Mouse (Mus musculus): ENCODE data around the gene Spats2. TPM values are rescaled to one million over a fixed set of nuclear protein-coding genes. Genes with fewer than 3 reads are reported as not detected.
"Not testable (repeated sequence)": the region's sequence is repeated elsewhere in the genome, so short reads cannot be mapped to it uniquely, and the experiment has no call there.

Spats2 gene
- polyA plus RNA-seq, 1 experiment from 2014 or later = 68.5 TPM

GRCm38 (mm10) chr15:99252381-99253174, 126.9 kb downstream of the Spats2 start:
- ATAC-seq (replicated peaks; ENCODE audit: insufficient number of reproducible peaks, low FRiP score, low TSS enrichment, low read depth) (peak; percentile 19; the same call in 1 of the 2 replicates), DNase-seq (ENCODE audit: low spot score) (no peak)
- Histone ChIP-seq H3K9me3 (replicated peaks; ENCODE audit: control insufficient read depth, low read length) (no peaks in the 10 kb centered on the region), H3K4me1 (ENCODE audit: control insufficient read depth, insufficient read depth, low read length) (no peaks in the 10 kb centered on the region; the same call in 1 of the 2 replicates), H3K27ac (replicated peaks; ENCODE audit: low read depth, low read length) (peak overlapping the region; percentile 92), H3K4me2 (ENCODE audit: low read depth, low read length) (peak overlapping the region; percentile 81), H3K27me3 (ENCODE audit: control insufficient read depth, insufficient read depth, low read length) (no peaks in the 10 kb centered on the region), H3K9ac (replicated peaks; ENCODE audit: low read length) (peak overlapping the region; percentile 64), H3K4me3 (ENCODE audit: low read depth, low read length) (peak overlapping the region; percentile 55), H3K36me3 (replicated peaks; ENCODE audit: control insufficient read depth, insufficient read depth, low read depth, low read length) (no peaks in the 10 kb centered on the region)
- 4% methylated on average over 22 of the region's 22 CpGs for WGBS

DNA sequence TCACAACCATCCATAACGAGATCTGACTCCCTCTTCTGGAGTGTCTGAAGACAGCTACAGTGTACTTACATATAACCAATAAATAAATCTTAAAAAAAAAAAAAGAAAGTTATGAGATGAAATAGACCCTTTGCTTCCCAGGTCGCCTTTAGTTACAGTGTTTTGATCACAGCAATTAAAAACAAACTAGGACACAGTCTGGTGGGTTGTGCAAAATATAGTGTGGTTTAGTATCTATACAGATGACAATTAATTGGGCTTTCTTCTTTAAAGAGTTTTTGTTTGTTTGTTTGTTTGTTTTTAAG, 127.4 kb downstream of the Spats2 start:
- 33% methylated on average over 2 of the region's 2 CpGs for WGBS
- not testable (repeated sequence) for H3K4me2 ChIP-seq (ENCODE audit: low read depth, low read length); H3K9me3 ChIP-seq (replicated peaks; ENCODE audit: control insufficient read depth, low read length); H3K27me3 ChIP-seq (ENCODE audit: control insufficient read depth, insufficient read depth, low read length); ATAC-seq (replicated peaks; ENCODE audit: insufficient number of reproducible peaks, low FRiP score, low TSS enrichment, low read depth); H3K4me3 ChIP-seq (ENCODE audit: low read depth, low read length); H3K9ac ChIP-seq (replicated peaks; ENCODE audit: low read length); H3K4me1 ChIP-seq (ENCODE audit: control insufficient read depth, insufficient read depth, low read length); DNase-seq (ENCODE audit: low spot score); H3K36me3 ChIP-seq (replicated peaks; ENCODE audit: control insufficient read depth, insufficient read depth, low read depth, low read length)
- H3K27ac ChIP-seq (replicated peaks; ENCODE audit: low read depth, low read length) = peak overlapping the region; percentile 92; the same call in 1 of the 2 replicates

DNA sequence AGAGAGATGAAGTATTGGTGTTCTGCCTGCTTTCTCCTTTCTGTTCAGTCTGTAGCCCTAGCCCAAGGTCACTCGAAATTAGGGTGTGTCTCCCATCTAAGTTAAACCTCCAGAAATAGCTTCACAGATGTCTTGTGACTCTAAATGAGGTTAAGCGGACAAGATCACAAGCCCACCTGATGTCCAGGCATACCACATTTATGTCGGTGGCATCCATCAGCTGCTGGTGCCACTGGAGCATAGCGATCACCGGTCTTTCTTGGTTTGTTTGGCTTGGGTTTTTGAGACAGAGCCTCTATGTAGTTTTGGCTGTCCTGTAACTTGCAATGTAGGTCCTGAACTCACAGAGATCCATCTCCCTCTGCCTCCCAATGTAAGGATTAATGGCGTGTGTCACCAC, 128.1 kb downstream of the Spats2 start:
- Histone ChIP-seq H3K9me3 (replicated peaks; ENCODE audit: control insufficient read depth, low read length) (no peaks in the 10 kb centered on the region), H3K4me1 (ENCODE audit: control insufficient read depth, insufficient read depth, low read length) (no peaks in the 10 kb centered on the region; the same call in 1 of the 2 replicates), H3K9ac (replicated peaks; ENCODE audit: low read length) (no peak overlapping the region), H3K4me2 (ENCODE audit: low read depth, low read length) (no peak overlapping the region), H3K4me3 (ENCODE audit: low read depth, low read length) (no peak overlapping the region), H3K27me3 (ENCODE audit: control insufficient read depth, insufficient read depth, low read length) (no peaks in the 10 kb centered on the region), H3K36me3 (replicated peaks; ENCODE audit: control insufficient read depth, insufficient read depth, low read depth, low read length) (no peaks in the 10 kb centered on the region), H3K27ac (replicated peaks; ENCODE audit: low read depth, low read length) (no peak overlapping the region)
- no peak for DNase-seq (ENCODE audit: low spot score)
- no peak for ATAC-seq (replicated peaks; ENCODE audit: insufficient number of reproducible peaks, low FRiP score, low TSS enrichment, low read depth)
- 93% methylated on average over 6 of the region's 6 CpGs for WGBS

- no peak for ATAC-seq (replicated peaks; ENCODE audit: insufficient number of reproducible peaks, low FRiP score, low TSS enrichment, low read depth)
- H3K4me3 ChIP-seq (ENCODE audit: low read depth, low read length) = no peak overlapping the region
- WGBS = 79% methylated on average over 2 of the region's 2 CpGs
- H3K9ac ChIP-seq (replicated peaks; ENCODE audit: low read length) = no peak overlapping the region
- no peak for DNase-seq (ENCODE audit: low spot score)
- H3K36me3 ChIP-seq (replicated peaks; ENCODE audit: control insufficient read depth, insufficient read depth, low read depth, low read length) = no peaks in the 10 kb centered on the region
- no peaks in the 10 kb centered on the region for H3K9me3 ChIP-seq (replicated peaks; ENCODE audit: control insufficient read depth, low read length)
- no peak overlapping the region for H3K4me2 ChIP-seq (ENCODE audit: low read depth, low read length)
- no peaks in the 10 kb centered on the region for H3K27me3 ChIP-seq (ENCODE audit: control insufficient read depth, insufficient read depth, low read length)
- no peaks in the 10 kb centered on the region; the same call in 1 of the 2 replicates for H3K4me1 ChIP-seq (ENCODE audit: control insufficient read depth, insufficient read depth, low read length)
- H3K27ac ChIP-seq (replicated peaks; ENCODE audit: low read depth, low read length) = no peak overlapping the region
Measured at GRCm38 (mm10) chr15:99254477-99255005, 128.8 kb downstream of the Spats2 start.

DNA sequence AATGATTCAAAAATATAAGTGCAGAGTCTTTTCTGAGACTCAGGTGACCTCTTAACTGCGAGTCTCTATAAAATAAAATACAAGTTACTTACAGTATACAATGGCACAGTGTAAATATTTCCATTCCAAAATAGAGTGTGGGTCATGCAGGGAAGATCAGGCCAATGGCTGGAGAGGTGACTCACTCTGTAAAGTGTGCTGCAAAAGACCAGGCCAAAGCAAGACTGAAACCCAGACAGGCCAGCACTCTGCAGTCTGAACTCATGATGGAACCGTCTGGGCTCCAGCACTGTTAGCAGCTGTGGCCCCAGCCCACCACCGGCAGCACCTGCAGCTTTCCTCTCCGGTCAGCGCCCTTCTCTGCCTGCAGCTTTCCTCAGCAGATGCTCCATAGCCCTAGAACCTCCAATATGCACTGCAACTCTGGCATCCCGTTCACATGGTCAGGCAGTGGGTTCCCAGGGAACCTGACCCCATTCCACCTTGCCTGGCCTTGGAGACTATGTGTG, 129.6 kb downstream of the Spats2 start:
- no peaks in the 10 kb centered on the region for H3K9me3 ChIP-seq (replicated peaks; ENCODE audit: control insufficient read depth, low read length)
- no peaks in the 10 kb centered on the region for H3K27me3 ChIP-seq (ENCODE audit: control insufficient read depth, insufficient read depth, low read length)
- no peak overlapping the region for H3K4me3 ChIP-seq (ENCODE audit: low read depth, low read length)
- H3K4me1 ChIP-seq (ENCODE audit: control insufficient read depth, insufficient read depth, low read length) = no peaks in the 10 kb centered on the region; the same call in 1 of the 2 replicates
- 88% methylated on average over 6 of the region's 6 CpGs for WGBS
- no peak overlapping the region for H3K27ac ChIP-seq (replicated peaks; ENCODE audit: low read depth, low read length)
- no peak overlapping the region for H3K9ac ChIP-seq (replicated peaks; ENCODE audit: low read length)
- H3K4me2 ChIP-seq (ENCODE audit: low read depth, low read length) = no peak overlapping the region
- ATAC-seq (replicated peaks; ENCODE audit: insufficient number of reproducible peaks, low FRiP score, low TSS enrichment, low read depth) = no peak
- DNase-seq (ENCODE audit: low spot score) = no peak
- no peaks in the 10 kb centered on the region for H3K36me3 ChIP-seq (replicated peaks; ENCODE audit: control insufficient read depth, insufficient read depth, low read depth, low read length)

DNA sequence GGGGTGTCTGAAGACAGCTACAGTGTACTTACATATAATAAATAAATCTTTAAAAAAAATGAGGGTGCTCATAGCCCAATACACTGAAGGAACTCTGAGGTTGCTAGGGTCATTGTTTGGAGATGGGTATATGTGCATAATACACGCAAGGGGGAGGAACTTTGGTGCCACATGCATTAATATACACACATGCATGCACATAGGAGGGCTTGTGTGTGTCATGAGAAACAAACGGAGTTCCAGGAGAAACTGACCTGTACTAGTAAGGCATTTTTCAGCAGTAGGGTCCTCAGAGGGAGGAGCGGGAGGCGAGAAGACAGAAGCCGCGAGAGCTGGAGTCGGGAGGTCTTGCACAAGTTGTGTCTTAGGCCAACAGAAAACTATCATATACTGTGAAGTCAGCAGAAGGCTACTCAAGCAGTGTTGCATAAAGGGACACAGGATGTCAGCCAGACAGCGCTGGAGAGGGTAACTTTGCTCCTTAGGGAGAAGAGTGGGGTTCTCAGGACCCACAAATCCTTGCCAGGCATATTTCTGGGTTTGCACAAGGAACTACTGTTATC, 133.5 kb downstream of the Spats2 start:
- Histone ChIP-seq H3K9me3 (replicated peaks; ENCODE audit: control insufficient read depth, low read length) (no peaks in the 10 kb centered on the region), H3K9ac (replicated peaks; ENCODE audit: low read length) (no peak overlapping the region), H3K36me3 (replicated peaks; ENCODE audit: control insufficient read depth, insufficient read depth, low read depth, low read length) (no peaks in the 10 kb centered on the region), H3K27ac (replicated peaks; ENCODE audit: low read depth, low read length) (no peak overlapping the region), H3K4me1 (ENCODE audit: control insufficient read depth, insufficient read depth, low read length) (no peaks in the 10 kb centered on the region), H3K4me2 (ENCODE audit: low read depth, low read length) (no peak overlapping the region; the same call in 1 of the 2 replicates), H3K4me3 (ENCODE audit: low read depth, low read length) (no peak overlapping the region), H3K27me3 (ENCODE audit: control insufficient read depth, insufficient read depth, low read length) (no peaks in the 10 kb centered on the region)
- WGBS = 63% methylated on average over 8 of the region's 8 CpGs
- DNase-seq (ENCODE audit: low spot score) (no peak), ATAC-seq (replicated peaks; ENCODE audit: insufficient number of reproducible peaks, low FRiP score, low TSS enrichment, low read depth) (peak; percentile 68)

- Histone ChIP-seq H3K27ac (replicated peaks; ENCODE audit: low read depth, low read length) (no peak overlapping the region), H3K27me3 (ENCODE audit: control insufficient read depth, insufficient read depth, low read length) (no peaks in the 10 kb centered on the region), H3K9ac (replicated peaks; ENCODE audit: low read length) (no peak overlapping the region), H3K9me3 (replicated peaks; ENCODE audit: control insufficient read depth, low read length) (no peaks in the 10 kb centered on the region), H3K4me3 (ENCODE audit: low read depth, low read length) (no peak overlapping the region), H3K4me1 (ENCODE audit: control insufficient read depth, insufficient read depth, low read length) (no peaks in the 10 kb centered on the region), H3K36me3 (replicated peaks; ENCODE audit: control insufficient read depth, insufficient read depth, low read depth, low read length) (no peaks in the 10 kb centered on the region), H3K4me2 (ENCODE audit: low read depth, low read length) (no peak overlapping the region; the same call in 1 of the 2 replicates)
- 2% methylated on average over 9 of the region's 10 CpGs for WGBS
- ATAC-seq (replicated peaks; ENCODE audit: insufficient number of reproducible peaks, low FRiP score, low TSS enrichment, low read depth) (no peak), DNase-seq (ENCODE audit: low spot score) (peak; percentile 77)
Measured at GRCm38 (mm10) chr15:99259730-99260252, 134.1 kb downstream of the Spats2 start.

- Histone ChIP-seq H3K27me3 (ENCODE audit: control insufficient read depth, insufficient read depth, low read length) (no peaks in the 10 kb centered on the region), H3K4me3 (ENCODE audit: low read depth, low read length) (no peak overlapping the region), H3K4me2 (ENCODE audit: low read depth, low read length) (no peak overlapping the region), H3K9me3 (replicated peaks; ENCODE audit: control insufficient read depth, low read length) (no peaks in the 10 kb centered on the region), H3K36me3 (replicated peaks; ENCODE audit: control insufficient read depth, insufficient read depth, low read depth, low read length) (no peaks in the 10 kb centered on the region), H3K4me1 (ENCODE audit: control insufficient read depth, insufficient read depth, low read length) (no peaks in the 10 kb centered on the region; the same call in 1 of the 2 replicates), H3K27ac (replicated peaks; ENCODE audit: low read depth, low read length) (no peak overlapping the region), H3K9ac (replicated peaks; ENCODE audit: low read length) (no peak overlapping the region)
- ATAC-seq (replicated peaks; ENCODE audit: insufficient number of reproducible peaks, low FRiP score, low TSS enrichment, low read depth) (no peak), DNase-seq (ENCODE audit: low spot score) (no peak)
- WGBS = 70% methylated on average over 10 of the region's 10 CpGs
Measured at GRCm38 (mm10) chr15:99262702-99263101, 137.0 kb downstream of the Spats2 start.
